Mouse (Mus musculus): ENCODE data around the gene Lrrc38. TPM values are rescaled to one million over a fixed set of nuclear protein-coding genes. Genes with fewer than 3 reads are reported as not detected.

Lrrc38 gene
- not detected in 2 replicates for polyA plus RNA-seq (2015; fragmentation: Nextera tagmentation; extraction: Ambion mirVana)

GRCm38 (mm10) chr4:143349484-143349906, at the start of gene Lrrc38:
Lrrc38 (plus strand) TSS chr4:143349757.
- no peaks in the 10 kb centered on the region for H3K36me3 ChIP-seq (ENCODE audit: poor library complexity, severe bottlenecking)
- H3K9ac ChIP-seq: peak within 1 kb of the TSS; percentile 48
- ATAC-seq: peak; percentile 41; the same call in 1 of the 2 replicates
- H3K4me2 ChIP-seq: peak within 1 kb of the TSS; percentile 92
- under 1% methylated on average over 19 of the region's 19 CpGs for WGBS
- peaks cover 15% of the 10 kb centered on the region for H3K4me1 ChIP-seq
- no peak within 1 kb of the TSS for H3K27ac ChIP-seq
- no peaks in the 10 kb centered on the region for H3K9me3 ChIP-seq (replicated peaks)
- H3K27me3 ChIP-seq: peaks cover 59% of the 10 kb centered on the region
- H3K4me3 ChIP-seq: peak within 1 kb of the TSS; percentile 50

- 8% methylated on average over 12 of the region's 12 CpGs for WGBS
- Histone ChIP-seq H3K27ac (no peak overlapping the region), H3K9me3 (replicated peaks) (no peaks in the 10 kb centered on the region), H3K4me3 (peak overlapping the region; percentile 49), H3K9ac (peak overlapping the region; percentile 68), H3K4me2 (peak overlapping the region; percentile 66), H3K36me3 (ENCODE audit: poor library complexity, severe bottlenecking) (no peaks in the 10 kb centered on the region), H3K4me1 (peaks cover 48% of the 10 kb centered on the region), H3K27me3 (no peaks in the 10 kb centered on the region)
- no peak for ATAC-seq
Observed at GRCm38 (mm10) chr4:143300113-143300688, 49.4 kb upstream of the Lrrc38 start.

GRCm38 (mm10) chr4:143301042-143301441, 48.5 kb upstream of the Lrrc38 start:
- Histone ChIP-seq H3K9ac (no peak overlapping the region), H3K9me3 (replicated peaks) (no peaks in the 10 kb centered on the region), H3K36me3 (ENCODE audit: poor library complexity, severe bottlenecking) (no peaks in the 10 kb centered on the region), H3K27ac (no peak overlapping the region), H3K4me3 (no peak overlapping the region), H3K27me3 (no peaks in the 10 kb centered on the region), H3K4me2 (peak overlapping the region; percentile 66; the same call in 1 of the 2 replicates), H3K4me1 (peaks cover 40% of the 10 kb centered on the region)
- WGBS: 75% methylated on average over 5 of the region's 5 CpGs
- no peak for ATAC-seq

GRCm38 (mm10) chr4:143301875-143302274, 47.7 kb upstream of the Lrrc38 start:
- Histone ChIP-seq H3K4me1 (peaks cover 35% of the 10 kb centered on the region), H3K4me3 (no peak overlapping the region), H3K4me2 (no peak overlapping the region), H3K36me3 (ENCODE audit: poor library complexity, severe bottlenecking) (no peaks in the 10 kb centered on the region), H3K9ac (no peak overlapping the region), H3K9me3 (replicated peaks) (no peaks in the 10 kb centered on the region), H3K27me3 (no peaks in the 10 kb centered on the region), H3K27ac (no peak overlapping the region)
- ATAC-seq: no peak
- WGBS: 48% methylated on average over 4 of the region's 4 CpGs

- Histone ChIP-seq H3K27me3 (no peaks in the 10 kb centered on the region), H3K4me1 (peaks cover 30% of the 10 kb centered on the region), H3K27ac (no peak overlapping the region), H3K4me3 (no peak overlapping the region), H3K9me3 (replicated peaks) (no peaks in the 10 kb centered on the region), H3K4me2 (no peak overlapping the region), H3K9ac (no peak overlapping the region), H3K36me3 (ENCODE audit: poor library complexity, severe bottlenecking) (no peaks in the 10 kb centered on the region)
- 44% methylated on average over 11 of the region's 11 CpGs for WGBS
- ATAC-seq: no peak
Observed at GRCm38 (mm10) chr4:143302279-143302890, 47.2 kb upstream of the Lrrc38 start.

- H3K27ac ChIP-seq: no peak overlapping the region
- no peaks in the 10 kb centered on the region for H3K27me3 ChIP-seq
- H3K4me1 ChIP-seq: peaks cover 6% of the 10 kb centered on the region
- no peak overlapping the region for H3K4me3 ChIP-seq
- H3K9ac ChIP-seq: no peak overlapping the region
- ATAC-seq: no peak
- H3K9me3 ChIP-seq (replicated peaks): no peaks in the 10 kb centered on the region
- no peak overlapping the region for H3K4me2 ChIP-seq
- WGBS: 94% methylated on average over 4 of the region's 4 CpGs
- H3K36me3 ChIP-seq (ENCODE audit: poor library complexity, severe bottlenecking): no peaks in the 10 kb centered on the region
Observed at GRCm38 (mm10) chr4:143305031-143305430, 44.5 kb upstream of the Lrrc38 start.

- Histone ChIP-seq H3K27ac (no peak overlapping the region), H3K4me1 (0 out of 2 replicates have a peak, but pooled peaks cover 2% of the 10 kb centered on the region), H3K27me3 (no peaks in the 10 kb centered on the region), H3K36me3 (ENCODE audit: poor library complexity, severe bottlenecking) (no peaks in the 10 kb centered on the region), H3K9ac (no peak overlapping the region), H3K4me2 (no peak overlapping the region), H3K4me3 (no peak overlapping the region), H3K9me3 (replicated peaks) (no peaks in the 10 kb centered on the region)
- WGBS: 67% methylated on average over 5 of the region's 5 CpGs
- no peak for ATAC-seq
Observed at GRCm38 (mm10) chr4:143305987-143306772, 43.4 kb upstream of the Lrrc38 start.

GRCm38 (mm10) chr4:143311341-143311740, 38.2 kb upstream of the Lrrc38 start:
- H3K4me2 ChIP-seq: no peak overlapping the region
- no peaks in the 10 kb centered on the region for H3K9me3 ChIP-seq (replicated peaks)
- no peaks in the 10 kb centered on the region for H3K27me3 ChIP-seq
- H3K9ac ChIP-seq: no peak overlapping the region
- no peaks in the 10 kb centered on the region for H3K36me3 ChIP-seq (ENCODE audit: poor library complexity, severe bottlenecking)
- WGBS: 37% methylated on average over 2 of the region's 2 CpGs
- 0 out of 2 replicates have a peak, but pooled peaks cover 1% of the 10 kb centered on the region for H3K4me1 ChIP-seq
- no peak overlapping the region for H3K27ac ChIP-seq
- no peak for ATAC-seq
- H3K4me3 ChIP-seq: no peak overlapping the region

- no peak overlapping the region for H3K4me3 ChIP-seq
- 87% methylated on average over 6 of the region's 6 CpGs for WGBS
Observed at GRCm38 (mm10) chr4:143313299-143313698, 36.3 kb upstream of the Lrrc38 start.

GRCm38 (mm10) chr4:143324176-143324924, 25.2 kb upstream of the Lrrc38 start:
- Histone ChIP-seq H3K27me3 (no peaks in the 10 kb centered on the region), H3K9ac (peak overlapping the region; percentile 46), H3K4me1 (peaks cover 9% of the 10 kb centered on the region), H3K9me3 (replicated peaks) (no peaks in the 10 kb centered on the region), H3K4me2 (peak overlapping the region; percentile 58), H3K4me3 (no peak overlapping the region), H3K27ac (no peak overlapping the region), H3K36me3 (ENCODE audit: poor library complexity, severe bottlenecking) (no peaks in the 10 kb centered on the region)
- ATAC-seq: peak; percentile 56; the same call in 1 of the 2 replicates
- 23% methylated on average over 8 of the region's 11 CpGs for WGBS

More at GRCm38 (mm10) chr4:143313299-143313698, 36.3 kb upstream of the Lrrc38 start:
- no peak overlapping the region for H3K4me2 ChIP-seq
- H3K27me3 ChIP-seq: no peaks in the 10 kb centered on the region
- no peak for ATAC-seq
- H3K9ac ChIP-seq: no peak overlapping the region
- no peaks in the 10 kb centered on the region for H3K9me3 ChIP-seq (replicated peaks)
- no peaks in the 10 kb centered on the region for H3K4me1 ChIP-seq
- no peak overlapping the region for H3K27ac ChIP-seq
- no peaks in the 10 kb centered on the region for H3K36me3 ChIP-seq (ENCODE audit: poor library complexity, severe bottlenecking)

GRCm38 (mm10) chr4:143324925-143325624, 24.5 kb upstream of the Lrrc38 start:
- Histone ChIP-seq H3K27me3 (no peaks in the 10 kb centered on the region), H3K27ac (no peak overlapping the region), H3K9me3 (replicated peaks) (no peaks in the 10 kb centered on the region), H3K4me1 (peaks cover 9% of the 10 kb centered on the region), H3K4me3 (peak overlapping the region; percentile 29), H3K9ac (peak overlapping the region; percentile 46), H3K4me2 (peak overlapping the region; percentile 58), H3K36me3 (ENCODE audit: poor library complexity, severe bottlenecking) (no peaks in the 10 kb centered on the region)
- peak; percentile 52; the same call in 1 of the 2 replicates for ATAC-seq
- WGBS: 15% methylated on average over 15 of the region's 15 CpGs
